Mouse (Mus musculus): ENCODE results near the gene Mag.

GRCm38 (mm10) chr7:30924071-30924470 is 9.4 kb upstream of the Mag start:
- TF ChIP-seq CTCF (IDR thresholded peaks at IDR 0.05; ENCODE audit: control insufficient read depth, insufficient read depth, low read length), result no peak
- no peak for TF ChIP-seq POLR2A (IDR thresholded peaks at IDR 0.05; ENCODE audit: borderline replicate concordance, control insufficient read depth, low read depth, low read length)

Measured in bone marrow, adult 2 months (tissue).